Mouse (Mus musculus): ENCODE measurements around the gene Slc16a3. TPM values are rescaled to one million over a fixed set of nuclear protein-coding genes. Genes with fewer than 3 reads are reported as not detected.

The Slc16a3 gene
- 7.2 and 8.0 TPM in 2 replicates for polyA plus RNA-seq (2015; fragmentation: Nextera tagmentation; extraction: Ambion mirVana)

DNA sequence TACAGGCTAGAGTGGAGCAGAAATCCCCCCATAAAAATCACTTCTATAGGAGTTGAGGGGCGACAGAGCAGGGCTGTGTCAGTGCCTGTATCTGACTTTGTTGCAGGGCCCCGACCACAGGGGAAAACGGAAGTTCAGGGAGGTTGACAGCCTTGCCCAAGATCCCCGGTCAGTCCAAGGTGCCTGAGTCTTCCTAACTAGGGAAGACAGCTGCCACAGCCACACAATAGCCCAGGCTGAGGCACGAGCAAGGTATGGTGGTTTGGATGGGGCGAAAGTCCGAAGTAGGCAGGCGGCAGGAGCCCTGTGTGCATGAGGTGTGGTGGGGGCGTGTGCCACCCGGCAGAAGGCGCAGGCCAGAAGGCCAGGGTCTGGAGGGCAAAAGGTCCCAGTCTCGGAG lies at the start of gene Slc16a3:
TSS of gene Slc16a3 (plus strand) at position 153 of the 400 bp plus-strand sequence.
- H3K36me3 ChIP-seq (ENCODE audit: control insufficient read depth, insufficient read depth): no peaks in the 10 kb centered on the region
- peaks cover 18% of the 10 kb centered on the region for H3K4me1 ChIP-seq (replicated peaks; ENCODE audit: control insufficient read depth, insufficient read depth, low read length)
- ATAC-seq: peak; percentile 79
- H3K9me3 ChIP-seq (ENCODE audit: control insufficient read depth): no peaks in the 10 kb centered on the region
- no peak for TF ChIP-seq CTCF (IDR thresholded peaks at IDR 0.05; ENCODE audit: low read depth)
- H3K27me3 ChIP-seq (replicated peaks; ENCODE audit: control insufficient read depth, insufficient read depth, low read length): no peaks in the 10 kb centered on the region
- 11% methylated on average over 12 of the region's 12 CpGs for WGBS
- H3K4me2 ChIP-seq (replicated peaks; ENCODE audit: low read depth): peak within 1 kb of the TSS; percentile 90
- H3K4me3 ChIP-seq (ENCODE audit: low read depth, low read length): peak within 1 kb of the TSS; percentile 52
- peak within 1 kb of the TSS; percentile 55 for H3K9ac ChIP-seq (ENCODE audit: low read depth, low read length)
- H3K27ac ChIP-seq (ENCODE audit: low read depth, low read length): peak within 1 kb of the TSS; percentile 46

DNA sequence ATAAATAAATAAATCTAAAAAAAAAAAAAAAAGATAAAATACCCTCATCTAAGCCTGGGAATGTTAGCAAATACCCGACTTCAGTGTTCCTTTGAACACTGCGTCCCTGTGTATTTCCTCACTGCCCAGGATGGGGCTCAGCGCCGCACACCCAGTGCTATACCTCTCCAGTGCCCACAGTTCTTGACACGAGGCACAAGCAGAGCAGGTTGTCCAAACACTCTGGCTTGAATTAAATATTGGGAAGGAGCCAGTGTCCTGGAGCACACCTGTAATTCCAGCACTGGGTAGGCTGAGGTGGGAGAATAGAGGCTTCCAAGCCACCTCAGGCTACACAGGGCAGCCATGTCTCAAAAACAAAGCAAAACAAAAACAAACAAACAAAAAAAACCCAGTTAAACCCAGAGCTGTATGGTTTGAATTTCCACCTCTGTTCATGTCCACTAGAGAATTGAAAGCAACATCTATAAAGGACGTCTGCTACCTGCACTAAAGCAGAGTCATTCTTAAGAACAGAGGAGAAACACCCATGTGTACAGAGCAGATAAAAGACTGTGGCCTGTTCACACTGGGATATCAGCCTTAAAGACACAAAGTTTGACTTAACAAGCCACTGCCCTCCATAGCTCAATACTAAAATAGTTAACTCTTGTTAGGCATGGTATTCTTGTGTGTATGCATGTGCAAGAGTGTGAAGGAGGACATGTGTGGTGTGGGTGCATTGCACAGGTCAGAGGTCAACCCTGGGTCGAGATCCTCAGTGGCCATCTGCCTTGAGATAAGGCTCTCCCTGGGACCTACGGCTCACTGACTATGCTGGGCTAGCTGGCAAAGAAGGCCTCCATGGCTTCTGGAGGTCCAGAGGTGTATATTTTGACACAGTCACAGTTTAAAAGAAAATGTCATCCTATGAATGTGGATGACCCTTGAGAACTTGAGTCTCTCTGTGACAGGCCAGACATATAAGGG lies 47.7 kb upstream of the Slc16a3 start:
- H3K9ac ChIP-seq (ENCODE audit: low read depth, low read length): no peak overlapping the region
- 74% methylated on average over 8 of the region's 8 CpGs for WGBS
- no peaks in the 10 kb centered on the region for H3K4me1 ChIP-seq (replicated peaks; ENCODE audit: control insufficient read depth, insufficient read depth, low read length)
- no peaks in the 10 kb centered on the region for H3K9me3 ChIP-seq (ENCODE audit: control insufficient read depth)
- no peak for TF ChIP-seq CTCF (IDR thresholded peaks at IDR 0.05; ENCODE audit: low read depth)
- H3K27ac ChIP-seq (ENCODE audit: low read depth, low read length): no peak overlapping the region
- no peak overlapping the region for H3K4me3 ChIP-seq (ENCODE audit: low read depth, low read length)
- H3K36me3 ChIP-seq (ENCODE audit: control insufficient read depth, insufficient read depth): peaks cover 4% of the 10 kb centered on the region; the same call in 1 of the 2 replicates
- ATAC-seq: no peak
- H3K27me3 ChIP-seq (replicated peaks; ENCODE audit: control insufficient read depth, insufficient read depth, low read length): no peaks in the 10 kb centered on the region
- H3K4me2 ChIP-seq (replicated peaks; ENCODE audit: low read depth): no peak overlapping the region

DNA sequence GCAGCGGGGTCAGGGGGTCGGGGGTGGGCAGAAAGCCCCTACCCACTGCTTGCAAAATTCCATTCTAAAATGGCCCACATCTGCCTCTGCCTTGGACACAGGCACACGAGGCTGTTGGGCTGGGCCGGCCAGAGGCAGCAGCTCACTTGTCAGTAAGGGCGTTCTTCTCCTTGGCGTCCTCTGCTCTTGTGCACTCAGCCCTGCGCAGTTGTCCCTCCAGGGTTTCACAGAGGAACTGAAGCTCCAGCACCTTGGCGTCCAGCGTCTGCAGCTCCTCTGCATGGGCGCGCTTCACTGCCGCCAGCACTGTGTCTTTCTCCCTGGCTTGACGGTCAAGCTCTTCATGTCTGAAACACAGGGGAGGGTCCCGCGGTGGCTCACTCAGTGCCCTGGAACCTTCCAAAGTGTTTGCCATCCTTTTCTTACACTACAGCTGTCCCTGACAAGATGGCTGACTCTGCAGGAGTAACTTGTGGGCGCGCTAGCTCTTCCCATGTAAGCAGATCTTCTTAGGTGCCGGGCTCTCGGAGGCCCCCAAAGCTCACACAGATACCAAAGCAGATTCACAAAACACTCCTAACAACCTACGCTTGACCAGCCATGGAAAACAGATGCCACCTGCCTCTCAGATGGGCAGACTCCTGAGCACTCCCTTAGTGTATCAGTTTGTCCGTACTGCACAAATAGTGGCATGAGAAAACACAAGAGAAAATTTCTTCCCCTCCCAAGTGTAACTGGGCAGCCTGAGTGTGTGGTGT lies 46.4 kb upstream of the Slc16a3 start:
- Histone ChIP-seq H3K9ac (ENCODE audit: low read depth, low read length) (no peak overlapping the region), H3K27me3 (replicated peaks; ENCODE audit: control insufficient read depth, insufficient read depth, low read length) (no peaks in the 10 kb centered on the region), H3K9me3 (ENCODE audit: control insufficient read depth) (no peaks in the 10 kb centered on the region), H3K27ac (ENCODE audit: low read depth, low read length) (peak overlapping the region; percentile 57), H3K4me1 (replicated peaks; ENCODE audit: control insufficient read depth, insufficient read depth, low read length) (no peaks in the 10 kb centered on the region), H3K4me2 (replicated peaks; ENCODE audit: low read depth) (peak overlapping the region; percentile 52), H3K4me3 (ENCODE audit: low read depth, low read length) (no peak overlapping the region), H3K36me3 (ENCODE audit: control insufficient read depth, insufficient read depth) (peaks cover 4% of the 10 kb centered on the region; the same call in 1 of the 2 replicates)
- 80% methylated on average over 21 of the region's 21 CpGs for WGBS
- TF ChIP-seq CTCF (IDR thresholded peaks at IDR 0.05; ENCODE audit: low read depth): no peak
- ATAC-seq: no peak

DNA sequence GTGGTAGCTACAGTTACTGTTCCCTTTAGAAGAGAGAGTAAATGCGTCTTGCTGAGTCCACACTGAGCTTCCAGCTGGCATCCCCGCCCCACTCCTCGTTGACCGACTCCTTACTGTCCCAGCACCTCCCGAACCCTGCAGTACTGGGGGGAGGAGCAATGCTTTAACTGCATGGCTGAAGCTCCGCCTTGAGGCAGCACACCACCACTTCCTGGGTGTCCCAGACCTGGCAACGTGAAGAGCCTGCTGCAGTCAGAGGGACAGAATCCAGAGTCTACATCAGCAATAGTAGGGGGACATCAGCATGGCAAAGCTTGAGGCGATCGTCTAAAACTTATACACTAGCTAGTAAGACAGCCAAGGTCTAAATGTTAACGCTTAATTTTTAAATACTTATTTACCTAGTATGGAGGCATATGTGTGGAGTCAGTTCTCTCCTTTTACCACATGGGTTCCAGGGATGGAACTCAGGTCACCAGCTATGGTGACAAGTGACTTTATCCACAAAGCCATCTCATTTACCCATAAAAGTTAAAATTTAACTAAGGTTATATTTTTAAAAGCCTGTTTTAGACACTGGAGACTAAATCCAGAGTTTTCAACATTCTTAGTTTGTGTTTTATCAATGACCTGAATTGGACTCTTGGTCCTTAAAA lies 45.7 kb upstream of the Slc16a3 start:
- 25% methylated on average over 10 of the region's 10 CpGs for WGBS
- H3K4me2 ChIP-seq (replicated peaks; ENCODE audit: low read depth): peak overlapping the region; percentile 52
- no peak overlapping the region for H3K9ac ChIP-seq (ENCODE audit: low read depth, low read length)
- H3K9me3 ChIP-seq (ENCODE audit: control insufficient read depth): no peaks in the 10 kb centered on the region
- H3K4me3 ChIP-seq (ENCODE audit: low read depth, low read length): no peak overlapping the region; the same call in 1 of the 2 replicates
- no peaks in the 10 kb centered on the region for H3K4me1 ChIP-seq (replicated peaks; ENCODE audit: control insufficient read depth, insufficient read depth, low read length)
- H3K27me3 ChIP-seq (replicated peaks; ENCODE audit: control insufficient read depth, insufficient read depth, low read length): no peaks in the 10 kb centered on the region
- TF ChIP-seq CTCF (IDR thresholded peaks at IDR 0.05; ENCODE audit: low read depth): peak; percentile 28
- peak; percentile 49 for ATAC-seq
- peaks cover 1% of the 10 kb centered on the region; the same call in 1 of the 2 replicates for H3K36me3 ChIP-seq (ENCODE audit: control insufficient read depth, insufficient read depth)
- H3K27ac ChIP-seq (ENCODE audit: low read depth, low read length): peak overlapping the region; percentile 57

DNA sequence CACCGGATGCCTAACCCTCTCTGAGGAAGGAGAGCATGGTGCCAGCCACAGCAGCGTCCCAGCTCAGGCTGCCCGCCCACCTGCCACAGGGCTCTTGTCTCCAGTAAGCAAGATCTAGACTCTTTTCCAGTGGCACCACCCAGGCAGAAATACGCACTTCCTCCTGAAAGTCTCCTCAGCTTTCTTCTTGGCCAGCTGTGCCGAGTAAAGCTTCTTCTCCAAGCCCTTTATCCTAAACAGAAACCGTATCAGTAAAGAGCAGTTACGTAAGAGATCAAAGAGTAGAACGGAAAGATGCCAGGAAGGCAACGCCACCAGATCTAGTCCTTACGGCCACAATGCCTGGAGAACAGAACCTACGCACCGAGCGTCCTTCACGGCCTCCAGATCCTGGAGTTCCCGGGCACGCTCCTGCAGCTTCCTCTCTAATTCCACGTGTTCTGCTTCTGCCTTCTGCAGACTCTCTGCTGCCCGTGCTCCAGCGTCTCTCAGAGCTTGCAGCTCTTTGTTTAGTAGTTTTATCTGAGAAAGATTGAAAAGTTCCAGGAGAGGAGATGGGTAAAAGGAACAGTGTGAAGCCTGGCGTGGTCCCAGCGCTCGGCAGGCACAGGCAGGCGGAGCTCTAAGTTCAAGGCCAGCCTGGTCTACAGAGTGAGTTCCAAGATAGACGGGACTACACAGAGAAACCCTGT lies 45.0 kb upstream of the Slc16a3 start:
- Histone ChIP-seq H3K27ac (ENCODE audit: low read depth, low read length) (peak overlapping the region; percentile 57), H3K9ac (ENCODE audit: low read depth, low read length) (no peak overlapping the region), H3K4me1 (replicated peaks; ENCODE audit: control insufficient read depth, insufficient read depth, low read length) (no peaks in the 10 kb centered on the region), H3K9me3 (ENCODE audit: control insufficient read depth) (no peaks in the 10 kb centered on the region), H3K27me3 (replicated peaks; ENCODE audit: control insufficient read depth, insufficient read depth, low read length) (no peaks in the 10 kb centered on the region), H3K4me3 (ENCODE audit: low read depth, low read length) (no peak overlapping the region), H3K4me2 (replicated peaks; ENCODE audit: low read depth) (peak overlapping the region; percentile 52), H3K36me3 (ENCODE audit: control insufficient read depth, insufficient read depth) (no peaks in the 10 kb centered on the region; the same call in 1 of the 2 replicates)
- no peak for TF ChIP-seq CTCF (IDR thresholded peaks at IDR 0.05; ENCODE audit: low read depth)
- WGBS: 40% methylated on average over 24 of the region's 24 CpGs
- peak; percentile 31 for ATAC-seq
